Mouse (Mus musculus): ENCODE data around the gene Ddit4.

Ddit4 gene

DNA sequence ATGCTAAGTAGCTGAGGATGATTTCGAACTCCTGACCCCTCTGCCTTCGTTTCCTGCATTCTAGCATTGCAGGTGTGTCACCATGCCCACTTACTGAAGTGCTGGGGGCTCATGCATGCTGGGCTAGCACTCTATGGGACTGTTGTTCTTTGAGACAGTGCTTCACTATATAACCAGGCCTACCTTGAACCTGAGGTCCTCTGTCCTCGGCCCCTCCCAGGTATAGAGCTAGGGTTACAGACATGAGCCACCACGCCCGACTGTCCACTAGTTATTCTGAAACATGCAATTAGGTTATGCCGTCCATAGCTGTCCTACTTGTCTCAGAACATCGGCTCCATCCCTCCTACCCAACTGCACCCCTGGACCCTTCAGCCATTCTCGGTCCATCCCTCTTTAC lies 20.2 kb upstream of the Ddit4 start:
- DNase-seq (ENCODE audit: low spot score in 2 of 2): no peak

DNA sequence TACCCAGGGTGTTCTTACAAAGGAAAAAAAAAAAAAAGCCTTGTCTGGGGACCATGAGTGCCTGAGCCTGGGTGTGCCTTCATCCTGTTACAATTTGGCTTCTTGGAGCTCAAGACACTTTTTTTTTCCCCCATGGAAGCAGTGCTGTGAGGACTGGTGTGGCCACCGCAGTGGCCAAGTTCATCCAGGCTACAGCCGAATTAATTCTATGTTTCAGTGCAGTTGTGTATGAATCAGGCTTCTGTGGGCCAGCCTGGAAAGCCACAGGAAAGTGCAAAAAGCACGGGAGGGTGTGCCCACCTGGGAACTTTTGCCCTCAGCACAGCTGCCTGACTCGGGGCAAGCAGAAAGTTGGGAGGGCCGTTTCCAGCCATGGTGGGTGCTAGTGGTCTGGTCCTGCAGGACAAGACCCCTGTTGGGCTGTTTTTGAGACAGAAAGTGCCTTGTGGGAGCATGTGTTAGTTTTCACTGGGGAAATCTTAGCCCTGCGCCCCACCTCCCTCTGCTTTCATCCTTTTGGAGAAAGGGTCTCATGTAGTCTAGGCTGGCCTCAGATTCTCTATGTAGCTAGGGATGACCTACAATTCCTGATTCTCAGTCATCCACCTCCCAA lies 18.9 kb upstream of the Ddit4 start:
- no peak for DNase-seq (ENCODE audit: low spot score in 2 of 2)

- peak; percentile 64 to 71 for DNase-seq (ENCODE audit: low spot score in 2 of 2)
Measured at GRCm38 (mm10) chr10:59969821-59970449, 18.3 kb upstream of the Ddit4 start.

DNA sequence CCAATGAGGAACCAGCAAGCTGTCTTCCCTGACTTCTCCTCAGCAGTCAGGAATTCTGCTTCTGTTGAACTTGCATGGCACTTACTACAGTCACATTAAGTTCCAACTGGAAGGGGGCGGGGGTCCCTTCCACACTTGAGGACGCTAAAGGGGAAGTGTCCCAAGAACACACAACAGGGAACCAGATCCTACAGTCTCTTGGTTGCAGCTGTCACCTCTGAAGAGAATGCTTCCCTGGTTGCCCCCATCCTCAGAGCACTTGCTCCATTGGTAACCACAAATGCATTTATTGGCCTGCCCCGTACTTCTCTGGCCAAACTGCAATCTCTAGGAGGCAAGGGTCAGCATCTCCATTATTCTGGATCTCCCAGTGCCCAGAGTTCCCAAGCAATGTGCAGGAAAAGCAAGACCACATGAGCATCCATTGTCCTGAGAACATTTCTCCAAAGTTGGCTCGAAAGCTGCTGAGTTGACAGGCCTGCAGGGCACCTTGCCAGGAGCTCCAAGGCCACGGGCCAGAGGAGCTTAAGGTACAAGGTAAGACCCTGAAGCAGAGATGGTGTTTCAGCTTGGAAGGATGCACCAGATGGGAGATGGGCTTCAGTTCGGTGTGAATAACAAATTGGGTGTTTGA lies 15.8 kb upstream of the Ddit4 start:
- no peak for DNase-seq (ENCODE audit: low spot score in 2 of 2)

GRCm38 (mm10) chr10:59966743-59967142 lies 15.1 kb upstream of the Ddit4 start:
- DNase-seq (ENCODE audit: low spot score in 2 of 2): no peak

- DNase-seq (ENCODE audit: low spot score in 2 of 2): no peak
Measured at GRCm38 (mm10) chr10:59965788-59966187, 14.2 kb upstream of the Ddit4 start.

GRCm38 (mm10) chr10:59965362-59965695 lies 13.7 kb upstream of the Ddit4 start:
- DNase-seq (ENCODE audit: low spot score in 2 of 2): no peak

GRCm38 (mm10) chr10:59964504-59965361 lies 13.1 kb upstream of the Ddit4 start:
- DNase-seq (ENCODE audit: low spot score in 2 of 2): peak; percentile 53 to 70

- DNase-seq (ENCODE audit: low spot score in 2 of 2): peak; percentile 51 to 55
Measured at GRCm38 (mm10) chr10:59963609-59964008, 12.0 kb upstream of the Ddit4 start.

DNA sequence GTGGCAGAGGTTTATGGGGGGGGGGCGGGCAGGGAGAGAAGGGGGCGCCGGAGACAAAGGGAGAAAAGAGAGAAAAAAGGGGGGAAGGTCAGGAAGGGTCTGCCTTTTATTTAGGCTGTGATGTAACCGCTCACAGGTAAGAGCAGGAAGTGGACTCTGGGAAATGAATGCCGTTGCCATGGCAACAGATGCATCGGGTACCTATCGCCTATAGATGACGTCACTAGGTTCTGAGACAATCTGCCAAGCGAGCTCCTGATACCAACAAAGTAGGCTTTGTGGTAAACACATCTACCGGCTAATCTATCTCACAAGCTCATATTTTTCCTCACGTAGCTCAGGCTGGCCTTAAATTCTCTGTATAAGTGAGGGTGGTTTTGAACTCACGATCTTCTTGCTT lies 7.9 kb upstream of the Ddit4 start:
- DNase-seq (ENCODE audit: low spot score in 2 of 2): no peak

DNA sequence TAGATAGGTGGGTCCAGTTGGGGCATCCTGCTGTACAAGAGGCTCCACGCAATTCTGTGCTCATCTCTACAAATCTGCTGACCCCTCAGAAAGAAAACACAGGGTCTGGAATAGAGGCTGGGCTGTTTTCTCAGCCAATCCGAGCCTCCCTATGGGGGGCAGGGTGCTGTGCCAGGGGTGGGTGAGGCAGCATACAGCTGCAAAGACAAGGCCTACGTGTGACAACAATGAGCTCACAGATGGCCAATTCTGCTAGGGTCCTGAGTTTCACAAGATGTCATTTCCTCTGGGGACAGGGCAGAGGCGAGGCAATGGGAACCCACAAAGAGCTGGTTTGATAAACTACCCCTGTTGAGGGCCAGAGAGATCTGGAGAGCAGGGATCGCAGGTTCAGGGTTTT lies 6.8 kb upstream of the Ddit4 start:
- DNase-seq (ENCODE audit: low spot score in 2 of 2): no peak

DNA sequence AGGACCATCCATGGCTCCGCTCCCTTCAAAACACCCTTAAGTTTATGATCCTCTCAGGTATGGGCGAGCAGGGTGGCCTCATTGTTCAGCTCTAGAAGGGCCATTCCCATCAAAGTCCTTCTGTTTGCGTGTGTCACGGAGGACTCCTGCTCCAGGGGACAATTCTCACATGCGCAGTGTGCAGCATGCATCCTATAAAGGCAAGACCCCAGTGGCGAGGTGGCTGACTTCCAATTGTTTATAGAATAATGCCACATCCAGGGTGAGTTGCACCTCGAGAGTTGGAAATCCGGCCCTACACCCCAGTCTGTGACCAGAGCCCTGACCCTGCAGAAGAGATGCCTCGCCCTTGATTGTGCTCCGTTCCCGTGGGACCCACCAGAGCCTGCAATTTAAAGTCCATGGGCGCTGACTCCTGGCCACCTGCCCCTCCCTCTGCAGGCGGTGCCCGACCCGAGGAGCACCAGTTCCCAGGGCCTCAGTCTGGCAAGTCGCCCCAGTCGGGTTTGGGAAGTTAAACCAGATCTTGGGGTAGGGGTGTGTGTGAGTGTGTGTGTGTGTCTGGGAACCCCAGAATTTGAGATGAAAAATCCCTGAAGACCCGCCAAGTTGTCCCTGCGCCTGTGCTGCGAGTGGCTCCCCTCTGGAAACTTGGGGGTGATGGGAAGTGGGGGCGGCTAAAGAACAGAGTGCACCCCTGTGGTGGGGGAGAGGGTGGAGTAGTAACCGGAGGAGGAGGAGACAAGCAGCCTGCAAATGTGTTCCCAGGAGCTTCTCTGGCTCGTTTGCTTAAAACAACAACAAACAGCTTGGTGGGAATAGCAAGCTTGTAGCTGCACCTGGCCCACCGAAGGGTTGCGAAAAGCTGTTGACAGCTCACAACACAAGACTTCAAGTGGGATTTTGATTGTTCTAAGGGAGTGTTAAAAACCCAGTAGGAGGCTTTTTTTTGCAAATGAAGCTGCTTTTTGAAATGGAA lies 5.8 kb upstream of the Ddit4 start:
- DNase-seq (ENCODE audit: low spot score in 2 of 2): peak in 1 of 2 experiments; percentile 44

DNA sequence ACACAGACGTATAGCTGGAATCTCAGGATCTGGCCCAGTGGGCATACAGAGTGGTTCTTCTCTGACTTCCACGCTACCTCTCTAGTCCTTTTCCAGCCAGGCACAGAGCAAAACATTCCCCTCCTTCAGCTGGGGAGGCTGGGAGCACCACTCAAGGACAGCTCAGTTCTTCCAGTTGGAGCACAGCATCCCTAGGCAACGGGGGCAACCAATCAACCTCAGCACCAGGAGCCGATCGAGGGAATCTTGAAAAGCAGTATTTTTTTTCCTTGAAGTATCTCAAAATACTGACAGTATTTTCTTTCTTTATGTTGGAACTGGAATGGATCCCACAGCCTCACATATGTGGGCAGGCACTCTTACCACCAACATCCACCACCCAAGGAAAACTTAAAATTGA lies 5.0 kb upstream of the Ddit4 start:
- DNase-seq (ENCODE audit: low spot score in 2 of 2): no peak

DNA sequence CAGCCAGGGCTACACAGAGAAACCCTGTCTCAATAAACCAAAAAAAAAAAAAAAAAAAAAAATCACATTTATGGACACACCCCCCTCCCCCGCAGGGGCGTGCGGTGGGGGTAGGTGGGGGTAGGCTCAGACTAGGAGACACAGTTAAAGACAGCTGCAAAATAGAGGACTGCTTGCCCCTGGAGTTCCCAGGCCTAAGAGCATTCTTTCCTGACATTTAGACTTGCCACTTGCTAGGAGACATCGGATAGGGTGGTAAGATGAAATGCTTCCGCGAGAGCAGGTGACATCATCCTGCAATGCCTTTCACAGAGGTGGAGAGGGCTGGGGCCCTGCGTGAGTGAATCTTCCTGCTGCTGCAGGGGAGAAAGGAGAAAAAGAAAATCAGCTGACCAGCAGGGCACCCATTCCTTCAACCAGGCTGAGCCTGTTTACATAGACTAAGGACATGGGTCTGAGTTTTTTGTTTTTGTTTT lies 2.0 kb upstream of the Ddit4 start:
- peak; percentile 25 to 39 for DNase-seq (ENCODE audit: low spot score in 2 of 2)

- peak; percentile 30 to 38 for DNase-seq (ENCODE audit: low spot score in 2 of 2)
Measured at GRCm38 (mm10) chr10:59952781-59953563, 1.3 kb upstream of the Ddit4 start.

GRCm38 (mm10) chr10:59952152-59952780 lies 632 bp upstream of the Ddit4 start:
- DNase-seq (ENCODE audit: low spot score in 2 of 2): peak in 1 of 2 experiments; percentile 54

DNA sequence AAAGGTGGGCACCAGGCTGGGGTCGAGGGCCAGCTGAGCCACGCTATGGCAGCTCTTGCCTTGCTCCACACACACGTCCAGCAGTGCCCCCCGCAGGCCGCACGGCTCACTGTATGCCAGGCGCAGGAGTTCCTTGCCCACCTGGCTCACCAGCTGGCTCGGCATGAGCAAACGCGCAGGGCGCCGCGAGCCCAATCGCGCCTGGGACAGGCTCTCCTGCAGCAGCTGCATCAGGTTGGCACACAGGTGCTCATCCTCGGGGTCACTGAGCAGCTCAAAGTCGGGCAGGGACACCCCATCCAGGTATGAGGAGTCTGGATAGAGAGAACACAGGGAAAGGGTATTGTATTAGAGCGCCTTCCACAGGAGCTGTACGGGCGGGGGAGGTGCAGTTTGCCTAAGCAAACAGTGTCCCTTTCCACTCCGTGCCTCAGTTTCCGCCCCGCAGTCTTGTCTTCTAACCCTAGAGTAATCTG lies 880 bp downstream of the Ddit4 start:
- DNase-seq (ENCODE audit: low spot score in 2 of 2): peak; percentile 90

GRCm38 (mm10) chr10:59949783-59950605 lies 1.6 kb downstream of the Ddit4 start:
- peak; percentile 43 to 50 for DNase-seq (ENCODE audit: low spot score in 2 of 2)

GRCm38 (mm10) chr10:59949255-59949648 lies 2.4 kb downstream of the Ddit4 start:
- DNase-seq (ENCODE audit: low spot score in 2 of 2): no peak
